Mouse (Mus musculus) G1E (cell line): ENCODE measurements around the gene Pdpk1.
"Not testable (repeated sequence)": the region's sequence is repeated elsewhere in the genome, so short reads cannot be mapped to it uniquely, and the experiment has no call there.

Source experiments
- CTCF ChIP-seq: IDR thresholded peaks from 2 replicates; pipeline ENCODE4 v1.5.1; 2012; ENCODE audit warnings: low read depth, low read length, inconsistent platforms, mixed read lengths
- GATA1 ChIP-seq: IDR thresholded peaks from 2 replicates; pipeline ENCODE4 v1.6.1; 2012; ENCODE audit warnings: borderline replicate concordance, low read length, inconsistent platforms, mixed read lengths
- TAL1 ChIP-seq: conservative IDR thresholded peaks from 2 replicates; pipeline ENCODE4 v1.6.1; 2012; ENCODE audit warnings: low read depth, low read length, inconsistent platforms, mixed read lengths

GRCm38 (mm10) chr17:24132919-24133318 is 17.8 kb downstream of the Pdpk1 start:
- TF ChIP-seq CTCF, TAL1, GATA1: not testable (repeated sequence)
